Comparison of ENCODE assay signal across 8 mouse cellular contexts in the genomic region with DNA sequence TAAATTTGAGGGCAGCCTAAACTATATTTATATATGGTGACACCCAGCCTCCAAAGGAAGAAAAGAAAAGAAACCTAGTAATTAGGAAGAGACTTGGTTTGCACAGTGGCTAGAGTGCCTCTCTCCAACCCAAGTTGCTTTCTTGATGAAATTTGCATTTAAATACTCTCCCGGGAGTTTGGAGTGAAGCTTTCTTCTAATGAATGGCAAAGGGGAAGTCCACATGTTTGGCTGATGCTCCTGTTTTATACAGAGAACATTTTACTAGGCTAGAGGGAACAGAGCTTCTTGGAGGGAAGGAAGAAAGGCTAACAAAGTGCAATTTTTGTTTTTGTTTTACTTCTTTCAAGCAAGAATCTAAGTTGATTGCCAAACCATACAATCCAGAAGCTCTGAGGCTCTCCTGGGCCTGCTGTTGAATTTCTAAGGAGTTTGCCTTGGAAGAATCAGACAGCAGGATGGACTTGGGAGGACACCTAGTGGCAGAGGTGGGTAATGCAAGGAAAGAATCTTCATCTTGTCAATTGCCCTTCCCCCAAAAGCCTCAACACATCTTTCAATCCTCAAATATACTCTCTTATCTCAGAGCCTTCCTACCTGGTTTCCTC. TPM values are rescaled to one million over a fixed set of nuclear protein-coding genes. Genes with fewer than 3 reads are reported as not detected.
DNase-seq lines count a peak whose midpoint lies in the region; ATAC-seq lines count a peak whose summit lies in the region.

No protein-coding gene starts in this region.

- peaks cover 33% of the 10 kb centered on the region for H3K4me1 ChIP-seq in kidney, embryonic 15.5 days
- peaks cover 28% of the 10 kb centered on the region for H3K4me1 ChIP-seq in stomach, embryonic 16.5 days (ENCODE audit: control insufficient read depth, insufficient read depth, low read length)

- H3K36me3 ChIP-seq in kidney, embryonic 15.5 days: no peaks in the 10 kb centered on the region
- no peaks in the 10 kb centered on the region for H3K36me3 ChIP-seq in stomach, embryonic 16.5 days (ENCODE audit: control insufficient read depth, insufficient read depth, low read length)

- peak; percentile 32 for ATAC-seq in granulocyte monocyte progenitor cell, adult 5-6 weeks (replicated peaks; ENCODE audit: poor library complexity, severe bottlenecking)
- no peak for ATAC-seq in kidney, embryonic 15.5 days (replicated peaks; ENCODE audit: low FRiP score)
- ATAC-seq in stomach, embryonic 16.5 days (ENCODE audit: insufficient read depth, low FRiP score): no peak

- no peaks in the 10 kb centered on the region for H3K27me3 ChIP-seq in kidney, embryonic 15.5 days
- H3K27me3 ChIP-seq in stomach, embryonic 16.5 days (ENCODE audit: control insufficient read depth, insufficient read depth, low read length): no peaks in the 10 kb centered on the region

- H3K4me2 ChIP-seq in kidney, embryonic 15.5 days: no peak overlapping the region
- no peak overlapping the region for H3K4me2 ChIP-seq in stomach, embryonic 16.5 days (ENCODE audit: low read depth, low read length)

- H3K9me3 ChIP-seq in kidney, embryonic 15.5 days (replicated peaks): no peaks in the 10 kb centered on the region
- no peaks in the 10 kb centered on the region for H3K9me3 ChIP-seq in stomach, embryonic 16.5 days (replicated peaks; ENCODE audit: control insufficient read depth, low read length)

- 33% methylated on average over 1 of the region's 1 CpGs for whole genome bisulfite sequencing in kidney, embryonic 15.5 days
- WGBS in stomach, embryonic 16.5 days: 52% methylated on average over 1 of the region's 1 CpGs

- H3K9ac ChIP-seq in kidney, embryonic 15.5 days: no peak overlapping the region
- peak overlapping the region; percentile 11; the same call in 1 of the 2 replicates for H3K9ac ChIP-seq in stomach, embryonic 16.5 days (ENCODE audit: low read length)

- no peak overlapping the region for H3K4me3 ChIP-seq in kidney, embryonic 15.5 days (replicated peaks)
- H3K4me3 ChIP-seq in stomach, embryonic 16.5 days (replicated peaks; ENCODE audit: low read length): no peak overlapping the region

- H3K27ac ChIP-seq in kidney, embryonic 15.5 days: peak overlapping the region; percentile 14
- peak overlapping the region; percentile 24; the same call in 1 of the 2 replicates for H3K27ac ChIP-seq in stomach, embryonic 16.5 days (ENCODE audit: low read length)

- peak; percentile 75 for DNase-seq in A20 (ENCODE audit: low read depth, low spot score)
- peak; percentile 89 for DNase-seq in adrenal gland, postnatal 10 days
- peak; percentile 85 for DNase-seq in embryo, embryonic 9.5 days (ENCODE audit: extremely low spot score)
- DNase-seq in liver: peak; percentile 77
- peak; percentile 47 to 60 for DNase-seq in natural killer cell, adult 2 months (ENCODE audit: low spot score in 2 of 2)

RNA-seq across cellular contexts. Expression of gene Macf1, which starts 16.8 kb away (rescaled TPM):
- 100 to 1,000 TPM; 170 to 248 TPM for total RNA-seq in adrenal gland, postnatal 10 days (2021)
- total RNA-seq in granulocyte monocyte progenitor cell, adult 5-6 weeks (2014; fragmentation: Nextera tagmentation): 127 and 129 TPM in 2 replicates
- 162 and 174 TPM in 2 replicates for total RNA-seq in granulocyte monocyte progenitor cell, adult 5-6 weeks (2017)
- 38.1 and 41.2 TPM in 2 replicates for polyA plus RNA-seq in kidney, embryonic 15.5 days (2015; fragmentation: Nextera tagmentation; extraction: Ambion mirVana)
- 34.1 and 35.3 TPM in 2 replicates for polyA plus RNA-seq in stomach, embryonic 16.5 days (2015; fragmentation: Nextera tagmentation; extraction: Ambion mirVana)

RNA-seq across cellular contexts. Expression of gene Ndufs5, which starts 50.6 kb away (rescaled TPM):
- total RNA-seq in adrenal gland, postnatal 10 days (2021): 100 to 1,000 TPM; 371 to 393 TPM
- total RNA-seq in granulocyte monocyte progenitor cell, adult 5-6 weeks (2014; fragmentation: Nextera tagmentation): 173 and 190 TPM in 2 replicates
- 168 and 215 TPM in 2 replicates for total RNA-seq in granulocyte monocyte progenitor cell, adult 5-6 weeks (2017)
- 314 and 337 TPM in 2 replicates for polyA plus RNA-seq in kidney, embryonic 15.5 days (2015; fragmentation: Nextera tagmentation; extraction: Ambion mirVana)
- polyA plus RNA-seq in stomach, embryonic 16.5 days (2015; fragmentation: Nextera tagmentation; extraction: Ambion mirVana): 288 and 291 TPM in 2 replicates
